Mouse (Mus musculus) MEL (cell line): ENCODE measurements around the gene Zcchc14. TPM values are rescaled to one million over a fixed set of nuclear protein-coding genes. Genes with fewer than 3 reads are reported as not detected.

ENCODE experiments used
- DNase-seq: peaks from one replicate; pipeline ENCODE4 v3.0.0; 2011; ENCODE audit warnings: low read depth, low spot score
- H3K27ac ChIP-seq: 2 replicates; pipeline ENCODE4 v1.5.1; 2012; ENCODE audit warnings: low read depth, mild to moderate bottlenecking, control low read depth, low read length, moderate library complexity; ENCODE audit not compliant: control insufficient read depth
- H3K27me3 ChIP-seq, 2 experiments: fragments of 150-350 bp in 1 of 2; sonication (generic) in 1 of 2; 2 replicates each; pipeline ENCODE4 v1.6.1; 2012; ENCODE audit warnings: low read length in 2 of 2, mild to moderate bottlenecking in 2 of 2, improper control_type of control experiment in 1 of 2, moderate library complexity in 1 of 2; ENCODE audit not compliant: insufficient read depth in 2 of 2, control insufficient read depth in 1 of 2
- H3K36me3 ChIP-seq, 2 experiments: 2 replicates each; pipeline ENCODE4 v1.6.1; 2012 to 2014; ENCODE audit warnings: low read length in 2 of 2, improper control_type of control experiment in 1 of 2, inconsistent platforms in 1 of 2, mild to moderate bottlenecking in 1 of 2; ENCODE audit not compliant: insufficient read depth in 2 of 2, control insufficient read depth in 1 of 2
- H3K4me1 ChIP-seq, 2 experiments: fragments of 150-350 bp in 1 of 2; sonication (generic) in 1 of 2; 2 replicates each; pipeline ENCODE4 v1.6.1; 2012; ENCODE audit warnings: low read length in 2 of 2, improper control_type of control experiment in 1 of 2, mild to moderate bottlenecking in 1 of 2; ENCODE audit not compliant: insufficient read depth in 2 of 2, control insufficient read depth in 1 of 2
- H3K4me3 ChIP-seq, 2 experiments: fragments of 150-350 bp in 1 of 2; sonication (generic) in 1 of 2; 2 replicates each; pipeline ENCODE4 v1.5.1; 2012; ENCODE audit warnings: low read depth in 2 of 2, low read length in 2 of 2, mild to moderate bottlenecking in 2 of 2, moderate library complexity in 2 of 2, control low read depth in 1 of 2, improper control_type of control experiment in 1 of 2; ENCODE audit not compliant: control insufficient read depth in 1 of 2, insufficient read depth in 1 of 2
- H3K79me2 ChIP-seq: 2 replicates; pipeline ENCODE4 v1.6.1; 2012; ENCODE audit warnings: mild to moderate bottlenecking, low read length, moderate library complexity; ENCODE audit not compliant: control insufficient read depth, poor library complexity, insufficient read depth
- H3K9ac ChIP-seq: 2 replicates; pipeline ENCODE4 v1.6.1; 2012; ENCODE audit warnings: low read depth, mild to moderate bottlenecking, control low read depth, low read length, moderate library complexity; ENCODE audit not compliant: control insufficient read depth, poor library complexity, severe bottlenecking
- H3K9me3 ChIP-seq: fragments of 150-350 bp; sonication (generic); replicated peaks from 2 replicates; pipeline ENCODE4 v1.6.1; 2012; ENCODE audit warnings: mild to moderate bottlenecking, low read length, improper control_type of control experiment, moderate library complexity; ENCODE audit not compliant: insufficient read depth
- BHLHE40 ChIP-seq: IDR thresholded peaks from 2 replicates; pipeline ENCODE4 v1.6.1; 2012; ENCODE audit warnings: low read depth, mild to moderate bottlenecking, inconsistent platforms, low read length, improper control_type of control experiment, borderline replicate concordance
- CHD2 ChIP-seq: IDR thresholded peaks from 2 replicates; pipeline ENCODE4 v1.6.1; 2011; ENCODE audit warnings: low read length, improper control_type of control experiment
- CTCF ChIP-seq, 3 experiments: IDR thresholded peaks in 2 of 3; conservative IDR thresholded peaks in 1 of 3; 2 replicates each; pipeline ENCODE4 v1.5.1; 2011 to 2012; ENCODE audit warnings: low read length in 3 of 3, low read depth in 2 of 3, mild to moderate bottlenecking in 2 of 3, improper control_type of control experiment in 1 of 3, inconsistent platforms in 1 of 3, mixed read lengths in 1 of 3, moderate library complexity in 1 of 3; ENCODE audit not compliant: control insufficient read depth in 1 of 3, insufficient read depth in 1 of 3, poor library complexity in 1 of 3, severe bottlenecking in 1 of 3
- E2F4 ChIP-seq: IDR thresholded peaks from 2 replicates; pipeline ENCODE4 v1.6.1; 2011; ENCODE audit warnings: low read depth, low read length, improper control_type of control experiment, borderline replicate concordance
- ELF1 ChIP-seq: IDR thresholded peaks from 2 replicates; pipeline ENCODE4 v1.6.1; 2014; ENCODE audit warnings: low read depth, mild to moderate bottlenecking, inconsistent platforms, low read length, improper control_type of control experiment, moderate library complexity
- EP300 ChIP-seq, 2 experiments: IDR thresholded peaks; 2 replicates each; pipeline ENCODE4 v1.6.1; 2011; ENCODE audit warnings: improper control_type of control experiment in 2 of 2, low read length in 2 of 2, low read depth in 1 of 2, mild to moderate bottlenecking in 1 of 2
- ETS1 ChIP-seq: IDR thresholded peaks from 2 replicates; pipeline ENCODE4 v1.6.1; 2012; ENCODE audit warnings: low read depth, mild to moderate bottlenecking, inconsistent platforms, low read length, improper control_type of control experiment, moderate library complexity
- GATA1 ChIP-seq: IDR thresholded peaks from 2 replicates; pipeline ENCODE4 v1.6.1; 2011; ENCODE audit warnings: low read depth, low read length, improper control_type of control experiment
- KAT2A ChIP-seq: conservative IDR thresholded peaks from 2 replicates; pipeline ENCODE4 v1.6.1; 2012; ENCODE audit warnings: low read depth, low read length, improper control_type of control experiment, inconsistent platforms
- MAFK ChIP-seq: IDR thresholded peaks from 2 replicates; pipeline ENCODE4 v1.6.1; 2011; ENCODE audit warnings: low read depth, mild to moderate bottlenecking, low read length, improper control_type of control experiment, borderline replicate concordance
- MAZ ChIP-seq: IDR thresholded peaks from 2 replicates; pipeline ENCODE4 v1.6.1; 2012; ENCODE audit warnings: low read depth, mild to moderate bottlenecking, inconsistent platforms, low read length, improper control_type of control experiment
- MXI1 ChIP-seq: IDR thresholded peaks from 2 replicates; pipeline ENCODE4 v1.6.1; 2011; ENCODE audit warnings: mild to moderate bottlenecking, low read depth, low read length, improper control_type of control experiment
- MYB ChIP-seq: IDR thresholded peaks from 2 replicates; pipeline ENCODE4 v1.6.1; 2011; ENCODE audit warnings: mild to moderate bottlenecking, low read depth, low read length, improper control_type of control experiment
- NELFE ChIP-seq: IDR thresholded peaks from 2 replicates; pipeline ENCODE4 v1.6.1; 2011; ENCODE audit warnings: low read depth, low read length, improper control_type of control experiment
- POLR2AphosphoS2 ChIP-seq: IDR thresholded peaks from 2 replicates; pipeline ENCODE4 v1.6.1; 2011; ENCODE audit warnings: low read length, improper control_type of control experiment
- RAD21 ChIP-seq: IDR thresholded peaks from 2 replicates; pipeline ENCODE4 v1.6.1; 2011; ENCODE audit warnings: mild to moderate bottlenecking, low read depth, low read length, improper control_type of control experiment
- SIN3A ChIP-seq: IDR thresholded peaks from 2 replicates; pipeline ENCODE4 v1.6.1; 2012; ENCODE audit warnings: low read length, improper control_type of control experiment, inconsistent platforms
- SMC3 ChIP-seq: IDR thresholded peaks from 2 replicates; pipeline ENCODE4 v1.6.1; 2011; ENCODE audit warnings: low read depth, low read length, improper control_type of control experiment
- TAL1 ChIP-seq: IDR thresholded peaks from 2 replicates; pipeline ENCODE4 v1.6.1; 2012; ENCODE audit warnings: mild to moderate bottlenecking, inconsistent platforms, low read length, moderate library complexity, mixed read lengths
- TBP ChIP-seq: IDR thresholded peaks from 2 replicates; pipeline ENCODE4 v1.8.0; 2011; ENCODE audit warnings: low read depth, low read length, improper control_type of control experiment
- TCF12 ChIP-seq: IDR thresholded peaks from 2 replicates; pipeline ENCODE4 v1.6.1; 2014; ENCODE audit warnings: low read depth, mild to moderate bottlenecking, inconsistent platforms, low read length, improper control_type of control experiment, moderate library complexity
- UBTF ChIP-seq: IDR thresholded peaks from 2 replicates; pipeline ENCODE4 v1.6.1; 2012; ENCODE audit warnings: low read depth, mild to moderate bottlenecking, inconsistent platforms, low read length, improper control_type of control experiment, moderate library complexity, borderline replicate concordance; ENCODE audit not compliant: insufficient read depth
- USF2 ChIP-seq, 2 experiments: IDR thresholded peaks; 2 replicates each; pipeline ENCODE4 v1.6.1; 2011 to 2012; ENCODE audit warnings: improper control_type of control experiment in 2 of 2, low read length in 2 of 2, borderline replicate concordance in 1 of 2, inconsistent platforms in 1 of 2, low read depth in 1 of 2, mild to moderate bottlenecking in 1 of 2; ENCODE audit not compliant: insufficient read depth in 1 of 2
- ZKSCAN1 ChIP-seq: IDR thresholded peaks from 2 replicates; pipeline ENCODE4 v1.6.1; 2012; ENCODE audit warnings: low read depth, mild to moderate bottlenecking, inconsistent platforms, low read length, improper control_type of control experiment, moderate library complexity
- ZMIZ1 ChIP-seq: IDR thresholded peaks from 2 replicates; pipeline ENCODE4 v1.6.1; 2012; ENCODE audit warnings: low read depth, mild to moderate bottlenecking, inconsistent platforms, low read length, improper control_type of control experiment, moderate library complexity
- ZNF384 ChIP-seq: IDR thresholded peaks from 2 replicates; pipeline ENCODE4 v1.6.1; 2012; ENCODE audit warnings: low read depth, mild to moderate bottlenecking, inconsistent platforms, low read length, improper control_type of control experiment
- polyA plus RNA-seq, 2 experiments: library from polyadenylated mRNA; stranded (reverse) in 1 of 2; unstranded in 1 of 2; fragments of >175 nt in 1 of 2; fragments of >200 nt in 1 of 2; gene quantifications; 2 replicates each; pipeline versions ENCODE4 v1.2.1 to v1.2.4; 2012; ENCODE audit warnings: low replicate concordance in 2 of 2, low read depth in 1 of 2; ENCODE audit not compliant: insufficient read length in 2 of 2, insufficient read depth in 1 of 2, missing spikeins in 1 of 2
- total RNA-seq: library from RNA; depleted of rRNA; stranded (reverse); fragments of 300-350 nt; gene quantifications from 2 replicates; pipeline ENCODE4 v1.2.3, GENCODE M21; 2012; rRNA removed

The Zcchc14 gene
- total RNA-seq (0.04 TPM in 1 of 2 replicates, not detected in the other), polyA plus RNA-seq (under 1 TPM in 1 of 2 experiments, not detected in 1; 0.11 TPM)

DNA sequence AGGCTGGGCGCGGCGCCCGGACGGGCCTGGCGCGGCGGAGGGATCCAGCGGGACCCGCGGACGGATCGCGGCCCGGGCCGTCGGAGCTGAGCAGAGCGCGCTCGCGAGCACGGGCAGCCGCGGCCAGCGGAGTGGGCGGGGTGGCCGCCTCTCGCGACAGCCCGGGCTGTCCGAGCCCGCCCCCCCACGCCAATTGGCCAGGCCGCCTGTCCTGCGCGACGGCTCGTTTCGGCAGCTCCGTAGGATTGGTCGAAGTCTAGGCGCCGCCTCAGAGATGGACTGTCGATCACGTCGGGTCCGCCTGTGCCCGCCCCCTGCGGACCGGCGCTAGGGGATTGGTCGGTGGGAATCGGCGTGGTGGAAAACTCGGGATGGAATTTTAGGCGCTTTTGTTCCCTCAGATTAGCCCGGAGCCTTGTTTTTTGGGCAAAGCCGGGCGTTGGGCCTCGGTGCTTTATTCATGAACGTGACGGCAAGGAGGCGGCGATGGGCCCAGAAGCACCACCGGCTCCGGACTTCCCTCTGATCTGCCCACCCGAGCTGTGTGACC is at the start of gene Zcchc14:
Gene Zcchc14 (minus strand): TSS at position 128 of the 550 bp plus-strand sequence.
- no peak within 1 kb of the TSS for H3K9ac ChIP-seq

DNA sequence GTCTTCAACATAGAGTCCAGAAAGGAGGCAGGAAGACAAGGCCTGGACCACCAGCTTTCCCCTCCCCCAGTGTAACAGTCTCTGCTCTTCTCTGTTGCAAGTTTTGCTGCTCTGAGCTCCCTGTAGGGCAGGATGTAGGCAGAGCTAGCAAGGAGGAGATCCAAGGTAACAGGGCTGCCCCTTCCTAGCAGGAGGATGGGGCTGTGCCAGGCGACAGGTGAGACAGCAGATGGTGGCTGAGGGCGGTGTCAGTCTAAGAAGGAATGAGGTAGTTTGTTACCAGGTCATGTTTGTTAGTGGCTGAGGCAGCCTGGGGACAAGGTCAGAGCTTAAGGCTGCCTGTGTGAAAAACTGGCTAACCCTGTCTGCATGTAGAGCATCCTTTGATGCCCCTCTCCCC is 47.2 kb upstream of the Zcchc14 start:
- Histone ChIP-seq H3K9me3 (no peaks in the 10 kb centered on the region), H3K4me3 (no peak overlapping the region), H3K4me1 (no peaks in the 10 kb centered on the region), H3K27ac (no peak overlapping the region), H3K79me2 (no peaks in the 10 kb centered on the region), H3K27me3 (no peaks in the 10 kb centered on the region), H3K9ac (no peak overlapping the region), H3K36me3 (no peaks in the 10 kb centered on the region)
- TF ChIP-seq USF2 (IDR thresholded peaks at IDR 0.05; ENCODE audit: borderline replicate concordance in 1 of 2, insufficient read depth in 1 of 2, low read depth in 1 of 2, low read length in 2 of 2) (no peak), E2F4 (no peak), ZMIZ1 (no peak), BHLHE40 (no peak), UBTF (no peak), SMC3 (no peak), ZKSCAN1 (no peak), MYB (no peak), POLR2AphosphoS2 (no peak), RAD21 (no peak), ETS1 (no peak), CTCF (IDR thresholded peaks at IDR 0.05 in 2 of 3, conservative IDR thresholded peaks at IDR 0.05 in 1 of 3; ENCODE audit: control insufficient read depth in 1 of 3, insufficient read depth in 1 of 3, low read depth in 2 of 3, low read length in 3 of 3, poor library complexity in 1 of 3, severe bottlenecking in 1 of 3) (no peak), MXI1 (no peak), MAFK (no peak), GATA1 (no peak), CHD2 (no peak), ELF1 (no peak), KAT2A (no peak)
- no peak for DNase-seq

More for the DNA sequence above, at the start of gene Zcchc14:
- Histone ChIP-seq H3K79me2 (no peaks in the 10 kb centered on the region), H3K36me3 (no peaks in the 10 kb centered on the region), H3K27me3 (no peaks in the 10 kb centered on the region), H3K9me3 (no peaks in the 10 kb centered on the region), H3K27ac (no peak within 1 kb of the TSS), H3K4me1 (no peaks in the 10 kb centered on the region), H3K4me3 (no peak within 1 kb of the TSS)
- DNase-seq: no peak
- TF ChIP-seq SMC3 (no peak), KAT2A (no peak), TBP (no peak), POLR2AphosphoS2 (no peak), ZNF384 (no peak), CHD2 (no peak), SIN3A (no peak), MAZ (no peak), ZMIZ1 (no peak), NELFE (no peak), UBTF (no peak), USF2 (IDR thresholded peaks at IDR 0.05; ENCODE audit: borderline replicate concordance in 1 of 2, insufficient read depth in 1 of 2, low read depth in 1 of 2, low read length in 2 of 2) (no peak), TCF12 (no peak), EP300 (IDR thresholded peaks at IDR 0.05; ENCODE audit: low read depth in 1 of 2, low read length in 2 of 2) (no peak), MYB (no peak), TAL1 (no peak), RAD21 (no peak)
